Mouse (Mus musculus): ENCODE results near the gene Dhrs4. TPM values are rescaled to one million over a fixed set of nuclear protein-coding genes. Genes with fewer than 3 reads are reported as not detected.

Dhrs4 gene
- total and polyA plus RNA-seq, 3 experiments = 22.7 to 34.2 TPM; not detected in 1

GRCm38 (mm10) chr14:55458273-55458672, 20.3 kb upstream of the Dhrs4 start:
- no peaks in the 10 kb centered on the region for H3K79me2 ChIP-seq (ENCODE audit: control insufficient read depth, insufficient read depth, low read length, poor library complexity)
- H3K9ac ChIP-seq (ENCODE audit: control insufficient read depth, low read depth, low read length, poor library complexity, severe bottlenecking) = no peak overlapping the region
- no peak overlapping the region for H3K27ac ChIP-seq (ENCODE audit: control insufficient read depth, low read depth, low read length)
- no peaks in the 10 kb centered on the region for H3K4me1 ChIP-seq (ENCODE audit: control insufficient read depth in 1 of 2, insufficient read depth in 2 of 2, low read length in 2 of 2)
- H3K27me3 ChIP-seq (ENCODE audit: control insufficient read depth in 1 of 2, insufficient read depth in 2 of 2, low read length in 2 of 2) = peaks cover 5 to 6% of the 10 kb centered on the region in 2 experiments; a peak in 3 of 4 replicates
- DNase-seq (ENCODE audit: low read depth, low spot score) = peak; percentile 68
- no peaks in the 10 kb centered on the region for H3K36me3 ChIP-seq (ENCODE audit: control insufficient read depth in 1 of 2, insufficient read depth in 2 of 2, low read length in 2 of 2)
- TF ChIP-seq E2F4 (IDR thresholded peaks at IDR 0.05; ENCODE audit: borderline replicate concordance, low read depth, low read length) = no peak
- TF ChIP-seq MAZ (IDR thresholded peaks at IDR 0.05; ENCODE audit: low read depth, low read length) = no peak
- no peak for TF ChIP-seq NELFE (IDR thresholded peaks at IDR 0.05; ENCODE audit: low read depth, low read length)
- TF ChIP-seq GABPA (IDR thresholded peaks at IDR 0.05; ENCODE audit: low read depth, low read length) = no peak
- TF ChIP-seq USF1 (IDR thresholded peaks at IDR 0.05; ENCODE audit: low read depth, low read length) = no peak
- peak; percentile 57 to 60 (median 57) for TF ChIP-seq CTCF (IDR thresholded peaks at IDR 0.05 in 2 of 3, conservative IDR thresholded peaks at IDR 0.05 in 1 of 3; ENCODE audit: control insufficient read depth in 1 of 3, insufficient read depth in 1 of 3, low read depth in 2 of 3, low read length in 3 of 3, poor library complexity in 1 of 3, severe bottlenecking in 1 of 3)
- no peak for TF ChIP-seq UBTF (IDR thresholded peaks at IDR 0.05; ENCODE audit: borderline replicate concordance, insufficient read depth, low read depth, low read length)
- no peak for TF ChIP-seq POLR2AphosphoS5 (IDR thresholded peaks at IDR 0.05; ENCODE audit: borderline replicate concordance, low read depth, low read length)
- TF ChIP-seq KAT2A (conservative IDR thresholded peaks at IDR 0.05; ENCODE audit: low read depth, low read length) = no peak
- no peak for TF ChIP-seq POLR2A (IDR thresholded peaks at IDR 0.05; ENCODE audit: control insufficient read depth in 1 of 2, insufficient read depth in 1 of 2, low read depth in 1 of 2, low read length in 2 of 2, poor library complexity in 1 of 2)
- TF ChIP-seq MXI1 (IDR thresholded peaks at IDR 0.05; ENCODE audit: low read depth, low read length) = no peak
- no peak for TF ChIP-seq HCFC1 (IDR thresholded peaks at IDR 0.05; ENCODE audit: low read depth, low read length)
- peak; percentile 54 for TF ChIP-seq SMC3 (IDR thresholded peaks at IDR 0.05; ENCODE audit: low read depth, low read length)
- no peak for TF ChIP-seq MAFK (IDR thresholded peaks at IDR 0.05; ENCODE audit: borderline replicate concordance, low read depth, low read length)
- no peak for TF ChIP-seq ETS1 (IDR thresholded peaks at IDR 0.05; ENCODE audit: low read depth, low read length)
- no peak for TF ChIP-seq MEF2A (IDR thresholded peaks at IDR 0.05; ENCODE audit: extremely low read depth, insufficient replicate concordance, low read depth, low read length, poor library complexity, severe bottlenecking)
- TF ChIP-seq POLR2AphosphoS2 (IDR thresholded peaks at IDR 0.05; ENCODE audit: low read length) = no peak
- no peak for TF ChIP-seq TBP (IDR thresholded peaks at IDR 0.05; ENCODE audit: low read depth, low read length)
- TF ChIP-seq ZNF384 (IDR thresholded peaks at IDR 0.05; ENCODE audit: low read depth, low read length) = no peak
- no peak for TF ChIP-seq CHD1 (IDR thresholded peaks at IDR 0.05; ENCODE audit: low read depth, low read length)
- TF ChIP-seq MAX (IDR thresholded peaks at IDR 0.05; ENCODE audit: low read length) = no peak
- no peak for TF ChIP-seq TCF12 (IDR thresholded peaks at IDR 0.05; ENCODE audit: low read depth, low read length)
- TF ChIP-seq TAL1 (IDR thresholded peaks at IDR 0.05; ENCODE audit: low read length) = no peak
- peak; percentile 20; the same call in 1 of the 2 replicates for TF ChIP-seq RAD21 (IDR thresholded peaks at IDR 0.05; ENCODE audit: low read depth, low read length)
- no peak for TF ChIP-seq ZC3H11A (IDR thresholded peaks at IDR 0.05; ENCODE audit: low read depth, low read length)
- no peak for TF ChIP-seq CHD2 (IDR thresholded peaks at IDR 0.05; ENCODE audit: low read length)
- TF ChIP-seq EP300 (IDR thresholded peaks at IDR 0.05; ENCODE audit: low read depth in 1 of 2, low read length in 2 of 2) = no peak
- 0 out of 2 replicates have a peak, but pooled peaks have one; percentile 6 for TF ChIP-seq GATA1 (IDR thresholded peaks at IDR 0.05; ENCODE audit: low read depth, low read length)
- no peak for TF ChIP-seq MYB (IDR thresholded peaks at IDR 0.05; ENCODE audit: low read depth, low read length)
- no peak for TF ChIP-seq ZMIZ1 (IDR thresholded peaks at IDR 0.05; ENCODE audit: low read depth, low read length)
- no peak for TF ChIP-seq MYC (IDR thresholded peaks at IDR 0.05; ENCODE audit: low read depth, low read length)
- no peaks in the 10 kb centered on the region for H3K9me3 ChIP-seq (replicated peaks; ENCODE audit: insufficient read depth, low read length)
- no peak overlapping the region for H3K4me3 ChIP-seq (ENCODE audit: control insufficient read depth in 1 of 2, insufficient read depth in 1 of 2, low read depth in 2 of 2, low read length in 2 of 2)

All from MEL (cell line).